Mouse (Mus musculus) hindbrain, postnatal 0 days (tissue): ENCODE data around the gene Rap1gap2. TPM values are rescaled to one million over a fixed set of nuclear protein-coding genes. Genes with fewer than 3 reads are reported as not detected.
A peak's percentile ranks its signal among the peaks of the same experiment; 100 is the strongest.

Source experiments
- ATAC-seq: fragments of 200-750 bp; cut with Nextera tagmentation; 2 replicates; pipeline ENCODE4 v1.8.0; 2017; ENCODE audit warnings: mild to moderate bottlenecking, moderate TSS enrichment, moderate library complexity
- DNase-seq: peaks from one replicate; pipeline ENCODE4 v3.0.0-alpha.2; 2015; ENCODE audit warnings: low spot score
- H3K27ac ChIP-seq: fragments of 300-500 bp; sonication (generic); 2 replicates; pipeline ENCODE4 v1.5.1; 2014; ENCODE audit warnings: mild to moderate bottlenecking
- H3K27me3 ChIP-seq: fragments of 300-500 bp; sonication (generic); 2 replicates; pipeline ENCODE4 v1.6.1; 2014; ENCODE audit warnings: low read length, mixed read lengths; ENCODE audit not compliant: insufficient read depth
- H3K36me3 ChIP-seq: fragments of 300-500 bp; sonication (generic); 2 replicates; pipeline ENCODE4 v1.6.1; 2014; ENCODE audit warnings: low read length, mixed read lengths; ENCODE audit not compliant: insufficient read depth
- H3K4me1 ChIP-seq: fragments of 300-500 bp; sonication (generic); 2 replicates; pipeline ENCODE4 v1.6.1; 2014; ENCODE audit warnings: antibody characterized with exemption, low read length, mixed read lengths; ENCODE audit not compliant: insufficient read depth
- H3K4me2 ChIP-seq: fragments of 300-500 bp; sonication (generic); 2 replicates; pipeline ENCODE4 v1.6.1; 2014; ENCODE audit warnings: low read depth, mild to moderate bottlenecking, low read length, moderate library complexity, mixed read lengths
- H3K4me3 ChIP-seq: fragments of 300-500 bp; sonication (generic); 2 replicates; pipeline ENCODE4 v1.5.1; 2014; ENCODE audit warnings: low read length
- H3K9ac ChIP-seq: fragments of 300-500 bp; sonication (generic); replicated peaks from 2 replicates; pipeline ENCODE4 v1.6.1; 2014; ENCODE audit warnings: mild to moderate bottlenecking, low read length, moderate library complexity, mixed read lengths
- H3K9me3 ChIP-seq: fragments of 300-500 bp; sonication (generic); 2 replicates; pipeline ENCODE4 v1.6.1; 2016; ENCODE audit warnings: low read length, mixed read lengths
- CTCF ChIP-seq: IDR thresholded peaks from 2 replicates; pipeline ENCODE4 v1.5.1; 2016; ENCODE audit warnings: antibody characterized with exemption, control low read depth, low read depth
- WGBS: fragments of 180-500 bp; shearing (Covaris S2); extraction: QIAGEN DNeasy Blood & Tissue Kit; methylation state at CpG from one replicate; pipeline ENCODE4 v1.1.7; 2014; 5-methylcytosine and 5-hydroxymethylcytosine counted together
- polyA plus RNA-seq: library from polyadenylated mRNA; unstranded; fragments of >200 nt; fragmentation: Nextera tagmentation; extraction: Ambion mirVana; gene quantifications from 2 replicates; pipeline ENCODE4 v1.2.1, GENCODE M21; 2015
- total RNA-seq: library from RNA; depleted of rRNA; stranded (reverse); fragments of >200 nt; gene quantifications from 2 replicates; pipeline ENCODE4 v1.2.3, GENCODE M21; 2014

Gene Rap1gap2
- total and polyA plus RNA-seq, 2 experiments from 2014 or later, result 9.9 to 55.5 TPM

- Histone ChIP-seq H3K27me3 (no peaks in the 10 kb centered on the region), H3K4me3 (no peak overlapping the region), H3K9ac (no peak overlapping the region), H3K27ac (no peak overlapping the region), H3K4me2 (no peak overlapping the region), H3K9me3 (no peaks in the 10 kb centered on the region), H3K4me1 (no peaks in the 10 kb centered on the region), H3K36me3 (peaks cover 4% of the 10 kb centered on the region; the same call in 1 of the 2 replicates)
- DNase-seq (peak; percentile 67), ATAC-seq (peak; percentile 60)
- WGBS, result 64% methylated on average over 2 of the region's 2 CpGs
- TF ChIP-seq CTCF, result peak; percentile 79
These were observed 208.6 kb downstream of the Rap1gap2 start for GRCm38 (mm10) chr11:74402126-74402525.

GRCm38 (mm10) chr11:74395583-74395982, 215.1 kb downstream of the Rap1gap2 start:
- peaks cover 5% of the 10 kb centered on the region; the same call in 1 of the 2 replicates for H3K36me3 ChIP-seq
- H3K27me3 ChIP-seq, result no peaks in the 10 kb centered on the region
- 84% methylated on average over 18 of the region's 18 CpGs for whole genome bisulfite sequencing
- H3K9ac ChIP-seq, result no peak overlapping the region
- H3K9me3 ChIP-seq, result no peaks in the 10 kb centered on the region
- no peak overlapping the region for H3K27ac ChIP-seq
- no peak overlapping the region for H3K4me2 ChIP-seq
- no peak for ATAC-seq
- no peak for DNase-seq
- no peak overlapping the region for H3K4me3 ChIP-seq
- H3K4me1 ChIP-seq, result no peaks in the 10 kb centered on the region
- no peak for TF ChIP-seq CTCF

GRCm38 (mm10) chr11:74393489-74393888, 217.2 kb downstream of the Rap1gap2 start:
- Histone ChIP-seq H3K4me3 (no peak overlapping the region), H3K27me3 (no peaks in the 10 kb centered on the region), H3K36me3 (peaks cover 5% of the 10 kb centered on the region; the same call in 1 of the 2 replicates), H3K4me2 (no peak overlapping the region), H3K27ac (no peak overlapping the region), H3K9me3 (no peaks in the 10 kb centered on the region), H3K4me1 (no peaks in the 10 kb centered on the region), H3K9ac (no peak overlapping the region)
- no peak for TF ChIP-seq CTCF
- DNase-seq, result peak; percentile 62
- peak; percentile 62 for ATAC-seq
- 43% methylated on average over 5 of the region's 5 CpGs for WGBS

- Histone ChIP-seq H3K9me3 (no peaks in the 10 kb centered on the region), H3K36me3 (peaks cover 5% of the 10 kb centered on the region; the same call in 1 of the 2 replicates), H3K4me3 (no peak overlapping the region), H3K9ac (no peak overlapping the region), H3K4me1 (no peaks in the 10 kb centered on the region), H3K27me3 (no peaks in the 10 kb centered on the region), H3K27ac (no peak overlapping the region), H3K4me2 (no peak overlapping the region)
- DNase-seq (no peak), ATAC-seq (no peak)
- 57% methylated on average over 6 of the region's 6 CpGs for WGBS
- TF ChIP-seq CTCF, result no peak
These were observed 217.8 kb downstream of the Rap1gap2 start for GRCm38 (mm10) chr11:74392903-74393302.

- Histone ChIP-seq H3K36me3 (no peaks in the 10 kb centered on the region), H3K9me3 (no peaks in the 10 kb centered on the region), H3K4me1 (no peaks in the 10 kb centered on the region), H3K27me3 (no peaks in the 10 kb centered on the region), H3K4me3 (no peak overlapping the region), H3K27ac (no peak overlapping the region), H3K4me2 (no peak overlapping the region), H3K9ac (no peak overlapping the region)
- DNase-seq (no peak), ATAC-seq (no peak)
- 93% methylated on average over 11 of the region's 11 CpGs for WGBS
- no peak for TF ChIP-seq CTCF
These were observed 218.8 kb downstream of the Rap1gap2 start for GRCm38 (mm10) chr11:74391899-74392298.

GRCm38 (mm10) chr11:74387203-74387602, 223.5 kb downstream of the Rap1gap2 start:
- H3K4me3 ChIP-seq, result no peak overlapping the region
- no peak overlapping the region for H3K27ac ChIP-seq
- H3K36me3 ChIP-seq, result no peaks in the 10 kb centered on the region
- ATAC-seq (no peak), DNase-seq (no peak)
- H3K9ac ChIP-seq, result no peak overlapping the region
- TF ChIP-seq CTCF, result no peak
- H3K4me1 ChIP-seq, result no peaks in the 10 kb centered on the region
- no peaks in the 10 kb centered on the region for H3K9me3 ChIP-seq
- 63% methylated on average over 5 of the region's 5 CpGs for WGBS
- no peak overlapping the region for H3K4me2 ChIP-seq
- no peaks in the 10 kb centered on the region for H3K27me3 ChIP-seq

GRCm38 (mm10) chr11:74385674-74386073, 225.0 kb downstream of the Rap1gap2 start:
- no peaks in the 10 kb centered on the region for H3K27me3 ChIP-seq
- no peak for TF ChIP-seq CTCF
- no peak overlapping the region for H3K27ac ChIP-seq
- H3K4me1 ChIP-seq, result no peaks in the 10 kb centered on the region
- H3K9me3 ChIP-seq, result no peaks in the 10 kb centered on the region
- ATAC-seq, result no peak
- H3K4me2 ChIP-seq, result no peak overlapping the region
- peak; percentile 12 for DNase-seq
- 77% methylated on average over 9 of the region's 9 CpGs for WGBS
- no peak overlapping the region for H3K9ac ChIP-seq
- no peak overlapping the region for H3K4me3 ChIP-seq
- no peaks in the 10 kb centered on the region for H3K36me3 ChIP-seq
